Mouse (Mus musculus) brain, adult 2 months (tissue): Measurements from ENCODE around the gene Gdpd4.
A peak's percentile ranks its signal among the peaks of the same experiment; 100 is the strongest.

Source experiments
- DNase-seq: peaks from one replicate; pipeline ENCODE4 v3.0.0; 2011; ENCODE audit warnings: low read depth, low spot score

The Gdpd4 gene

GRCm38 (mm10) chr7:98084541-98085293 is 165.0 kb downstream of the Gdpd4 start:
- no peak for DNase-seq

GRCm38 (mm10) chr7:98085314-98085713 is 165.6 kb downstream of the Gdpd4 start:
- DNase-seq: no peak

GRCm38 (mm10) chr7:98086346-98086745 is 166.6 kb downstream of the Gdpd4 start:
- DNase-seq: peak; percentile 63

DNA sequence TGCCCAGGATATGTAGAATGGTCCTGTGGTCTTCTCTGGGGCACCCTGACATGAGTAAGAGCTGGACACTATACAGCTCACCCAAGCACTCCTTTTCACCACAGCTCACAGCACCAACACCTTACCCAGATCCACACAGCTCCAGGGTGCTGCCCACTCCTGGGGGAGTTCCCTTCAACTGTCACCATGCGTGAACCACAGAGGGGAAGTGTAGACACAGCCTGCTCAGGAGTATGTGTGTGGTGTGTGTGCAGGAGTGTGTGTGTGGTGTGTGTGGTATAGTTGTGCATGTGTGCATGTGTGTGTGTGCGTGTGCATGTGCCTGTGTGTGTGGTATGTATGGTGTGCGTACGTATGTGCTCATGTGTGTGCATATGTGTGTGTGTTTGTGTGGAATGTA is 176.1 kb downstream of the Gdpd4 start:
- no peak for DNase-seq

DNA sequence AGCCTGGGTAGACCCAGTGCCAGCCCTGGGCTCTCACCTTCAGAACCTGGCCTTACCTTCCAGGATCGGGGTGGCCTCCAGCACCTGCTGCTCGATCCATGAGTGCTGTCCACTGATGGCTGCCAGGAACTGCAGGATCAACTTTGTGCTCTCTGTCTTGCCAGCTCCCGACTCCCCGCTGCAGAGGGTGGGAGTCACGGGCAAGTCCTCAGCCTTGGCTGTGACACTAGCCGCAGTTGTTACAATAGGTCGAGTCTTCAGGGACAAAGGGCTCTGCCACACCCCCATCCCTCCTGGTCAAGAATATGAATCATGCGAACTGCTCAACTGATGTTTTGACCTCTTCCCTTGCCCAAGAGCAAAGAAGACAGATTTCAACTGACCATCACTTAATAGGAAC is 177.8 kb downstream of the Gdpd4 start:
- DNase-seq: no peak
